In the genomic region with DNA sequence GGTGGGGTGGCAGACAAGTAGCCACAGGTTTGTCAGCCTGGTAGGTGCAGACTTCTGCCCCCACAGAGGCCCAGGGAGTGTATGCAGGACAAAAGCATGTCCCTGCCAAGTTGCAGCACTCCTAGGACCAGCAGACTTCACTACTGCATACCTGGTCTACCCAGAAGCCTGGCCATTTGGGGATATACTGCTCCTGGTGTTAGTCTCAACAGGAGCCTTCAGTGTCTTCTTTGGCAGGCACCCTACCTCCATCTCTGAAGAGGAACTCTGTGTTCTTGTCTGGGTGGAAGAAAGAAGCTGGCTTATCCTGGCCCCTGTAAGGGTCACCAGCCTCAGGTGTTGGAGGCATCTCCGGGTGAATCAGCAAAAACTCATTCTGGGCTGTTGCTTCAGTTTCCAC, we compare ENCODE assay signal across 24 mouse cellular contexts. TPM values are rescaled to one million over a fixed set of nuclear protein-coding genes. Genes with fewer than 3 reads are reported as not detected.
DNase-seq lines count a peak whose midpoint lies in the region; ATAC-seq and TF ChIP-seq lines count a peak whose summit lies in the region.
"Had no signal": no experiment of that assay in that cellular context is flagged by ENCODE, and none has a peak within 500 bp of the region (broad histone marks: within the 10 kb centered on the region; RNA-seq: fewer than 3 reads in every experiment).

No protein-coding gene starts in this region.

- no peak for TF ChIP-seq EP300 in stomach, postnatal 0 days (optimal IDR thresholded peaks at IDR 0.05)

- H3K27me3 ChIP-seq in forebrain, embryonic 11.5 days (ENCODE audit: control insufficient read depth, insufficient read depth, low read length), result no peaks in the 10 kb centered on the region
- no peaks in the 10 kb centered on the region for H3K27me3 ChIP-seq in forebrain, embryonic 14.5 days (replicated peaks; ENCODE audit: control insufficient read depth, insufficient read depth, low read length)
- H3K27me3 ChIP-seq in stomach, postnatal 0 days (ENCODE audit: control insufficient read depth, insufficient read depth, low read length), result no peaks in the 10 kb centered on the region
- H3K27me3 ChIP-seq: embryonic facial prominence, embryonic 13.5 days; embryonic facial prominence, embryonic 15.5 days; forebrain, embryonic 12.5 days; forebrain, embryonic 15.5 days had no signal

- peaks cover 2% of the 10 kb centered on the region; the same call in 1 of the 2 replicates for H3K4me1 ChIP-seq in forebrain, embryonic 11.5 days (replicated peaks; ENCODE audit: control insufficient read depth, insufficient read depth, low read length)
- H3K4me1 ChIP-seq in forebrain, embryonic 14.5 days (ENCODE audit: control insufficient read depth, insufficient read depth, low read length), result no peaks in the 10 kb centered on the region; the same call in 1 of the 2 replicates
- no peaks in the 10 kb centered on the region for H3K4me1 ChIP-seq in stomach, postnatal 0 days (replicated peaks; ENCODE audit: control insufficient read depth, insufficient read depth)

- no peaks in the 10 kb centered on the region for H3K9me3 ChIP-seq in forebrain, embryonic 11.5 days (ENCODE audit: control insufficient read depth, low read length)
- no peaks in the 10 kb centered on the region for H3K9me3 ChIP-seq in forebrain, embryonic 14.5 days (replicated peaks; ENCODE audit: control insufficient read depth, low read length)
- H3K9me3 ChIP-seq in stomach, postnatal 0 days (ENCODE audit: control insufficient read depth, low read length), result no peaks in the 10 kb centered on the region
- H3K9me3 ChIP-seq: embryonic facial prominence, embryonic 13.5 days; embryonic facial prominence, embryonic 15.5 days; forebrain, embryonic 12.5 days; forebrain, embryonic 15.5 days had no signal

- H3K36me3 ChIP-seq in forebrain, embryonic 11.5 days (ENCODE audit: control insufficient read depth, insufficient read depth, low read length), result no peaks in the 10 kb centered on the region
- no peaks in the 10 kb centered on the region for H3K36me3 ChIP-seq in forebrain, embryonic 14.5 days (ENCODE audit: control insufficient read depth, insufficient read depth, low read length)
- no peaks in the 10 kb centered on the region for H3K36me3 ChIP-seq in stomach, postnatal 0 days (ENCODE audit: control insufficient read depth, insufficient read depth, low read length)
- H3K36me3 ChIP-seq: embryonic facial prominence, embryonic 13.5 days; embryonic facial prominence, embryonic 15.5 days; forebrain, embryonic 12.5 days; forebrain, embryonic 15.5 days had no signal

- TF ChIP-seq CTCF in stomach, postnatal 0 days (IDR thresholded peaks at IDR 0.05; ENCODE audit: low read depth), result no peak

- H3K4me2 ChIP-seq in forebrain, embryonic 11.5 days (ENCODE audit: low read depth, low read length, severe bottlenecking), result no peak overlapping the region
- H3K4me2 ChIP-seq in forebrain, embryonic 14.5 days (ENCODE audit: low read length), result no peak overlapping the region
- H3K4me2 ChIP-seq in stomach, postnatal 0 days (replicated peaks; ENCODE audit: low read depth), result no peak overlapping the region
- H3K4me2 ChIP-seq: embryonic facial prominence, embryonic 13.5 days; embryonic facial prominence, embryonic 15.5 days; forebrain, embryonic 12.5 days; forebrain, embryonic 15.5 days had no signal

- no peak for ATAC-seq in forebrain, embryonic 11.5 days (replicated peaks; ENCODE audit: low FRiP score)
- ATAC-seq in forebrain, embryonic 14.5 days, result no peak
- no peak for ATAC-seq in stomach, postnatal 0 days (ENCODE audit: low FRiP score, low TSS enrichment)
- ATAC-seq: forebrain, embryonic 15.5 days; forebrain, postnatal 0 days had no signal

- peak; percentile 33 for DNase-seq in forebrain, embryonic 11.5 days (ENCODE audit: low spot score)
- DNase-seq in forebrain, embryonic 14.5 days (ENCODE audit: low spot score), result no peak
- DNase-seq in heart, adult 11 months, result peak; percentile 65
- DNase-seq in heart, postnatal 25 days (ENCODE audit: low spot score), result no peak
- DNase-seq in urinary bladder, adult 2 months (ENCODE audit: low spot score), result peak; percentile 13
- no peak for DNase-seq in urinary bladder, postnatal 10 days (ENCODE audit: low spot score)
- peak; percentile 12 for DNase-seq in stomach, postnatal 0 days (ENCODE audit: low spot score)
- no peak for DNase-seq in cerebellum, adult 9-11 months
- DNase-seq: adrenal gland, adult 2 months; adrenal gland, postnatal 25 days; cerebellum, adult 11 months; cerebellum, adult 18-20 months; cerebellum, adult 9-10 months; cerebellum, postnatal 14 days; cerebellum, postnatal 36 days; embryo, embryonic 11 days; forebrain, postnatal 0 days had no signal

- WGBS in forebrain, embryonic 11.5 days, result 92% methylated on average over 1 of the region's 1 CpGs
- WGBS in forebrain, embryonic 14.5 days, result 78% methylated on average over 1 of the region's 1 CpGs
- 57% methylated on average over 1 of the region's 1 CpGs for WGBS in stomach, postnatal 0 days

- no peak overlapping the region for H3K4me3 ChIP-seq in forebrain, embryonic 11.5 days (ENCODE audit: low read depth, low read length)
- no peak overlapping the region for H3K4me3 ChIP-seq in forebrain, embryonic 14.5 days (ENCODE audit: low read depth, low read length)
- no peak overlapping the region for H3K4me3 ChIP-seq in stomach, postnatal 0 days (ENCODE audit: low read depth, low read length)
- H3K4me3 ChIP-seq: embryonic facial prominence, embryonic 13.5 days; embryonic facial prominence, embryonic 15.5 days; erythroblast, embryonic 14.5 days; forebrain, embryonic 12.5 days; forebrain, embryonic 15.5 days had no signal

- H3K9ac ChIP-seq in forebrain, embryonic 11.5 days (ENCODE audit: low read length), result no peak overlapping the region
- no peak overlapping the region for H3K9ac ChIP-seq in forebrain, embryonic 14.5 days (ENCODE audit: low read length)
- H3K9ac ChIP-seq in stomach, postnatal 0 days (ENCODE audit: low read length), result no peak overlapping the region
- H3K9ac ChIP-seq: embryonic facial prominence, embryonic 13.5 days; embryonic facial prominence, embryonic 15.5 days; forebrain, embryonic 12.5 days; forebrain, embryonic 15.5 days; forebrain, postnatal 0 days had no signal

- no peak overlapping the region for H3K27ac ChIP-seq in forebrain, embryonic 11.5 days (ENCODE audit: low read depth, low read length)
- no peak overlapping the region for H3K27ac ChIP-seq in forebrain, embryonic 14.5 days (ENCODE audit: low read depth, low read length)
- no peak overlapping the region for H3K27ac ChIP-seq in stomach, postnatal 0 days (replicated peaks)
- H3K27ac ChIP-seq: embryonic facial prominence, embryonic 13.5 days; embryonic facial prominence, embryonic 15.5 days; forebrain, embryonic 12.5 days; forebrain, embryonic 15.5 days had no signal

- intact Hi-C loops in heart, postnatal 25 days (cut with DNase I), result no loop called here

RNA-seq across cellular contexts. Expression of gene Fgfrl1, which starts 23.8 kb away (rescaled TPM):
- polyA plus RNA-seq in forebrain, embryonic 11.5 days (2014; fragmentation: Nextera tagmentation; extraction: Ambion mirVana), result 22.0 and 24.5 TPM in 2 replicates
- polyA plus RNA-seq in forebrain, embryonic 14.5 days (2014; fragmentation: Nextera tagmentation; extraction: Ambion mirVana), result 4.3 and 4.7 TPM in 2 replicates
- total RNA-seq in heart, postnatal 25 days (2021), result 10 to 100 TPM; 18.4 to 19.8 TPM
- polyA plus RNA-seq in urinary bladder, adult 2 months (2012; rRNA removed), result 69.0 and 72.7 TPM in 2 replicates
- polyA plus RNA-seq in stomach, postnatal 0 days (2015; fragmentation: Nextera tagmentation; extraction: Ambion mirVana), result 21.2 and 22.2 TPM in 2 replicates

RNA-seq across cellular contexts. Expression of gene Slc26a1, which starts 40.6 kb away (rescaled TPM):
- polyA plus RNA-seq in forebrain, embryonic 11.5 days (2014; fragmentation: Nextera tagmentation; extraction: Ambion mirVana), result 1.1 and 1.5 TPM in 2 replicates
- 2.1 and 2.2 TPM in 2 replicates for polyA plus RNA-seq in forebrain, embryonic 14.5 days (2014; fragmentation: Nextera tagmentation; extraction: Ambion mirVana)
- not detected for total RNA-seq in heart, postnatal 25 days (2021)
- 0.04 and 0.07 TPM in 2 replicates for polyA plus RNA-seq in urinary bladder, adult 2 months (2012; rRNA removed)
- 0.17 and 0.22 TPM in 2 replicates for polyA plus RNA-seq in stomach, postnatal 0 days (2015; fragmentation: Nextera tagmentation; extraction: Ambion mirVana)

RNA-seq across cellular contexts. Expression of gene Dgkq, which starts 46.5 kb away (rescaled TPM):
- polyA plus RNA-seq in forebrain, embryonic 11.5 days (2014; fragmentation: Nextera tagmentation; extraction: Ambion mirVana), result 13.6 and 13.9 TPM in 2 replicates
- 9.1 and 15.6 TPM in 2 replicates for polyA plus RNA-seq in forebrain, embryonic 14.5 days (2014; fragmentation: Nextera tagmentation; extraction: Ambion mirVana)
- total RNA-seq in heart, postnatal 25 days (2021), result 10 to 100 TPM in 1 of 2 experiments, 1 to 10 TPM in 1; 8.4 to 10.1 TPM
- 20.2 and 21.5 TPM in 2 replicates for polyA plus RNA-seq in urinary bladder, adult 2 months (2012; rRNA removed)
- 4.6 and 4.9 TPM in 2 replicates for polyA plus RNA-seq in stomach, postnatal 0 days (2015; fragmentation: Nextera tagmentation; extraction: Ambion mirVana)

RNA-seq across cellular contexts. Expression of gene Idua, which starts 55.8 kb away (rescaled TPM):
- 11.5 and 11.6 TPM in 2 replicates for polyA plus RNA-seq in forebrain, embryonic 11.5 days (2014; fragmentation: Nextera tagmentation; extraction: Ambion mirVana)
- polyA plus RNA-seq in forebrain, embryonic 14.5 days (2014; fragmentation: Nextera tagmentation; extraction: Ambion mirVana), result 5.7 and 7.0 TPM in 2 replicates
- total RNA-seq in heart, postnatal 25 days (2021), result 10 to 100 TPM; 18.8 to 20.3 TPM
- 24.1 and 27.1 TPM in 2 replicates for polyA plus RNA-seq in urinary bladder, adult 2 months (2012; rRNA removed)
- polyA plus RNA-seq in stomach, postnatal 0 days (2015; fragmentation: Nextera tagmentation; extraction: Ambion mirVana), result 5.3 and 5.9 TPM in 2 replicates

RNA-seq across cellular contexts. Expression of gene Rnf212, which starts 58.8 kb away (rescaled TPM):
- polyA plus RNA-seq in forebrain, embryonic 11.5 days (2014; fragmentation: Nextera tagmentation; extraction: Ambion mirVana), result 0.95 and 2.2 TPM in 2 replicates
- polyA plus RNA-seq in forebrain, embryonic 14.5 days (2014; fragmentation: Nextera tagmentation; extraction: Ambion mirVana), result not detected in 2 replicates
- total RNA-seq in heart, postnatal 25 days (2021), result not detected
- polyA plus RNA-seq in urinary bladder, adult 2 months (2012; rRNA removed), result 3.2 and 3.8 TPM in 2 replicates
- polyA plus RNA-seq in stomach, postnatal 0 days (2015; fragmentation: Nextera tagmentation; extraction: Ambion mirVana), result 0.42 and 0.77 TPM in 2 replicates
- total RNA-seq: adrenal gland, adult 2 months; adrenal gland, postnatal 25 days; adrenal gland, postnatal 4 days; forebrain, postnatal 0 days had no signal
- polyA plus RNA-seq: adrenal gland, adult 2 months; C2C12; embryonic facial prominence, embryonic 13.5 days; embryonic facial prominence, embryonic 15.5 days; forebrain, embryonic 15.5 days; forebrain, postnatal 0 days had no signal

Comparison
In these comparisons a context has a peak if more than half of its experiments do, and no peak if none do; other contexts are left out.
1. DNase-seq: peak in forebrain, embryonic 11.5 days (single experiment), heart, adult 11 months (single experiment), urinary bladder, adult 2 months (single experiment) and stomach, postnatal 0 days (single experiment); none in forebrain, embryonic 14.5 days (single experiment), heart, postnatal 25 days (single experiment), urinary bladder, postnatal 10 days (single experiment) and cerebellum, adult 9-11 months (single experiment).